Mouse (Mus musculus) layer of hippocampus, adult 8-10 months (tissue): ENCODE measurements around the gene Pik3r2. TPM values are rescaled to one million over a fixed set of nuclear protein-coding genes. Genes with fewer than 3 reads are reported as not detected.

Experiments
- DNase-seq, 2 experiments: peaks; one replicate each; pipeline ENCODE4 v3.0.0; 2022; ENCODE audit warnings: low spot score in 2 of 2
- total RNA-seq, 4 experiments: library from RNA; stranded (reverse); gene quantifications; 2 replicates each; pipeline ENCODE4 v1.2.4; 2022

The Pik3r2 gene
- total RNA-seq, 4 experiments from 2014 or later, result 145 to 157 (median 153) TPM

DNA sequence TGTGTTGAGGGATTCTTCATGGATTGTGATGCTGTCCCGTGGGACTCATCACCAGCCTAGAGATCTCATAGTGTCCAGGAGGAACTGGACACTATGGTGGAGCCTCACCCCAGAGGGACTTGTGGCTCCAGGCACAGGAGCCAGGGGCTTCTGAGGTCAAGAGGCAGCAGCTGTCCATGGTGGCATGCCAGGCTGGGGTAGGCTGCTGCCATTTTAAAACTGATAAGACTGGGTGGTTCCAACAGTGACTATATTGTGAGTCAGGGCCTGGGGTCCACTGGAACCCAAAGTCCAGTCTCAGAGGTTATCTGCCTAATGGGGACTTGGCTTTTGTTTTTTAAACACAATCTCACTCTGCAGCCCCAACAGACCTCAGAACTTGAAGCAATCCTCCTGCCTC, 25.3 kb upstream of the Pik3r2 start:
- DNase-seq, result no peak

- peak in 1 of 2 experiments; percentile 89 for DNase-seq
Observed at GRCm38 (mm10) chr8:70801156-70801555, 24.6 kb upstream of the Pik3r2 start.

DNA sequence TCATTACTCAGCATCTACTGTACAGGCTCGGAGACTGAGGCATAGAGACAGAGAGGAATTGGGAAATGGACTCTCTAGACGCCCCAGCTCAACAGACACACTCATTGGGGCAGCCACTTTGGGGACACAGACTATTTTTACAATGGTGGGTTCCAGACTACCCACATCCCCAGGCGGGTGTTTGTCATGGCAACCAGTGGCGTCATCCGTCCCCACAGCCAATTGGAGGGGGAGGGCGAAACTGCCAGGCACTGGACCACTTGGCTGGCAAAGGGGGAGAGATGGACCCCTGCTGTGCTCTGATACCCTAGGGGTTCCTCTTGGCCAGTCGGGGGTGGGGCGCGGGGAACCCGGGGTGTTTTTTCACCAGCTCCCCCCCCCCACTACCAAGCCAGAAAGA, 24.1 kb upstream of the Pik3r2 start:
- peak in 1 of 2 experiments; percentile 62 for DNase-seq

GRCm38 (mm10) chr8:70798281-70798680, 21.8 kb upstream of the Pik3r2 start:
- peak; percentile 78 to 81 for DNase-seq

DNA sequence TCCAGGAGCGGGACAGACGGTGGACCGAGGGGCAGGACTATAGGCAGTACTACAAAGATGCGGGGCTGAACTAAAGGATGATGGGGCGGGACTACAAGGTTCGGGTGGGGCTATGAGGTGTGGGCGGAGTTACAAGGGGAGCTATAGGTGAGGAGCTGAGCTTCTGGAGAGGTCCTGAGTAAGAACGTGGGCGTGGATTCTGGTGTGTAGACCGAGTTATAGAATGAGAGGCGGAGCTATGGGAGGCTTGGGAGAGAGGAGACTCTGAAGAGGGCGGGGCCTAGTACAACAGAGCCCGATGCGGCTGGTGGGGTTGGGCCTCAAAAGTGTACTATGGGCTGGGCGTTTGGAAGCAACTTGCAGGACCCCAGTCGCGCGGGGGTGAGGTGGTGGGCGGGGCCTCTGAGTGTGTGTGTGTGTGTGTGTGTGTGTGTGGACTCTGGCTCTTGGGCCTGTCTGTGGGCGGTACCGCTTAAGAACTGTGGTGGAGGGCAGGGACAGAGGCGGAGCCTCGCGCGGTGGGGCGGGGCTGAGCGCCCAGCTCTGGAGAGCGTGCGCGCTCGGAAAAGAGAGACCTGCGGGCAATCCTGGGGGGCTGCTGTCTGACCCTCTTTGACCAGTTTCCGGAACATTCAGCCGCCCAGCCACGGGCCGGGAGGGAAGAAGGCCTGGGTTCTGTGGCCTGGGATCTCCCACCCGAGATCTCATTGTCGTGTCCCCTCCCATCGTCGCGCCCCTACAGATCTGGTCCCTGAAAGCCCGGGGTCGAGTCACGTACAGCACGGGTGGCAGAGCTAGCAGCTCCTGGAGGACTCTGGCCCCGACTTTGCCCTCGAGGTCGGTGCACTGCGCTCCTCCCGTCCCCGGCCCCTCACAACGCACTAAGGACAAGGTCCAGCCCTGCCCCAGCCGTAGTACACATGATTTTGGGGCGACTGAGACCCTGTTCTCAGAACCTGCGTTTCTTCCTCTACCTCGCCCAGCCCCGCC, 20.9 kb upstream of the Pik3r2 start:
- peak; percentile 88 to 94 for DNase-seq

DNA sequence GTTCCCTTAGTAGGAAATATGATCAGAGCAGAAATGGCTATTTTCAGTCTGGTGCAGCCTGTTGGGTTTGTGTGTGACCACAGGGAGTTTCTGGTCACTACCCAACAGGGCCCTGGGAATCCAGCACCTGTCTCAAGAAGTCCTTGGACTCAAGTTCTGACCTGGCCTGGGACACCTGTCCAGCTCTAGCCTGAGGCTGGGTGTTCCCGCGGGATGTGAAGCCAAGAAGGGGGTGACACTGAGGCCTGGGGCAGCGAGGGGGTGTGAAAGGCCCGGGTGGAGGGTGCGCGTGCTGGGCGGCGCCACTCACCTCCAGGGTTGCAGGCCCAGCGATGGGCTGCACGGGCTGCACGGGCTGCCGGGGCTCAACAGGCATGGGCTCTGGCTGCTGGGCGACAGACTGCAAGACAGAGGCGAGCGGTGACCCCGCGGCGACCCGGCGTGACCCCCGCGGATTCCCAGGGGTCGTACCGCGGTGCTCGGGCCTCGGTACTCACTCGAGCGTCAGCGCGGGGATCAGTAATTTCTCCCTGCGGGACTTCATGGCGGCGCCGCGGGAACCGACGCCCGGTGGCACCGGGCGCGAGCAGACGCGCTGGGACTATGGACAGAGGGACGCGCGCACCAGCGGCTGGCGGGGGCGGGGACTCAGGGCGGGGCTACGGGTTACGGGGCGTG, 20.0 kb upstream of the Pik3r2 start:
- DNase-seq, result peak in 1 of 2 experiments; percentile 37

GRCm38 (mm10) chr8:70795370-70795769, 18.9 kb upstream of the Pik3r2 start:
- DNase-seq, result no peak

GRCm38 (mm10) chr8:70794215-70794614, 17.7 kb upstream of the Pik3r2 start:
- no peak for DNase-seq

GRCm38 (mm10) chr8:70792700-70793099, 16.2 kb upstream of the Pik3r2 start:
- no peak for DNase-seq

GRCm38 (mm10) chr8:70791975-70792691, 15.6 kb upstream of the Pik3r2 start:
- peak; percentile 95 to 97 for DNase-seq

DNA sequence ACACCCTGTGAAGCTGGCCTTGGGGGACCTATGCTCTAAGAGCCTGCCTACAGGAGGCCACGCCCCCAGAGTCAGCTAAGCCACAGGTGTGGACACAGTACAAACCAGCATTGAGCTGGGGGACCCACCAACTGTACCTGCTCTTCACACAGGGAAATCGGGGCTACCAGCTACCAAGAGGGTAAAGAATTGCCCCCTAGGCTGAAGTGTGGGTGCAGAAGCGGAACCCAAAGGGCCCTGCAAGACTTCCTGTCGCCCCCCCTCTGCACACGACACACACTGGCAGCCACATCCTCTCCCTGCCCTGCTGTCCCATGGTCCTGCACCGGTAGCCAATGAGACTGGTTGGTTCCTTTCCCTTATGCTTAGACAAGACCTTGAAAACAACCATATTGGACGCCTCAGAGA, 14.8 kb upstream of the Pik3r2 start:
- peak in 1 of 2 experiments; percentile 62 for DNase-seq

- DNase-seq, result no peak
Observed at GRCm38 (mm10) chr8:70790846-70791245, 14.3 kb upstream of the Pik3r2 start.

DNA sequence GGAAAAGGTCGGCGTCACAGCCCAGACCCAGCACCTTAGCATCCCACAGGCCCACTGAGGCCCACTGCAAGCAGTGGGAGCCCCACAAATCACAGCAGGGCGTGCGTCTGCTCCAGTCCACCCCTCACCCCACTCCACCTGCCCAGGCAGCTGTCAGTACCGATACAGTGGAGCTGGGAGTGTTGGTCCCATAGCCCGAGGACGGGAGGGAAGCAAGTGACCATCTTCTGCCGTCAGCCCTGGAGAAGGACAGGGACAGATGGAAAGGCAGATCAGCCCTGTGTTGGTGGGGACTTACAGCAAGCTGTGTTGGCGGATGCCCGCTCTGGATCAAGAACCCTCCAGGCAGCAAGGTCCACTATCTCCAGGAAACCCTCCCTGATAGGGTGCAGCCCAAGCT, 12.5 kb upstream of the Pik3r2 start:
- no peak for DNase-seq

- no peak for DNase-seq
Observed at GRCm38 (mm10) chr8:70787941-70788667, 11.6 kb upstream of the Pik3r2 start.

DNA sequence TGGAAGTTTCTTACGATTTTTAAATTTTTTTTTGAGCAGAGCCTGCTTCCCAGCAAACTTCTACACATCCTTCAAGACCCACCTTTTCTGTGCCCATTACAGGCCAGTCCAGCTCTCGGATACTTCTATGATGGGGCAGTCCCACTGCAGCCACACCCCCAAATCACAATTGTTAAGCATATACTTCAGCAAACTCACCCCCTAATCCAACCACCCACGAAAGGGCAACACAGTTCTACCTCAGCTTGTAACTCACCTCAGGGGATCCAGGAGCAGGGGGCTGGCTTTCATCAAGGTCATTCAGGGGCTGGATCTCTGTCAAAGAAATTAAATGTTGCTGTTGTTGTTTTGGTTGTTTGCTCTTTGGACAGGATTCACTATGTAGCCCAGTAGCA, 10.5 kb upstream of the Pik3r2 start:
- no peak for DNase-seq

GRCm38 (mm10) chr8:70786291-70787050, 10.0 kb upstream of the Pik3r2 start:
- no peak for DNase-seq

GRCm38 (mm10) chr8:70780093-70780492, 3.6 kb upstream of the Pik3r2 start:
- DNase-seq, result no peak

- no peak for DNase-seq
Observed at GRCm38 (mm10) chr8:70775851-70776495, 540 bp downstream of the Pik3r2 start.

DNA sequence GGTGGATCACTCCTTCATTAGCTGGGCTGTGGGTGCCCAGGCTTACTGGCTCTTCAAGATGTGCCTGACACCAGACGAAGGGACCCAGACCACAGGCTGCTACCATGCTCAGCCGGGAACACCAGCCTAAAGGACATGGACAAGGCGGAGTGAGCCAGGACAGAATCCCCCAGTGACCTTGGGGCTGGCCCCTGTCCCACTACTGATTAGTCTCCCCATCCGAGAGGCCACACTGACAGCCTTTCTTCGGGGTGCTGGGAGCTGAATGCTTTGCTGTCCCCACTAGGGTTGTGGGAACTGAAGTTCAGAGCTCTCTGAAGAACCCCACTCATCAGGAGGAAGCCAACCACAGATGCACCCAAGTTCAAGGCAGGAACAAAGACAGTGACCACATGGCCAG, 1.3 kb downstream of the Pik3r2 start:
- no peak for DNase-seq

DNA sequence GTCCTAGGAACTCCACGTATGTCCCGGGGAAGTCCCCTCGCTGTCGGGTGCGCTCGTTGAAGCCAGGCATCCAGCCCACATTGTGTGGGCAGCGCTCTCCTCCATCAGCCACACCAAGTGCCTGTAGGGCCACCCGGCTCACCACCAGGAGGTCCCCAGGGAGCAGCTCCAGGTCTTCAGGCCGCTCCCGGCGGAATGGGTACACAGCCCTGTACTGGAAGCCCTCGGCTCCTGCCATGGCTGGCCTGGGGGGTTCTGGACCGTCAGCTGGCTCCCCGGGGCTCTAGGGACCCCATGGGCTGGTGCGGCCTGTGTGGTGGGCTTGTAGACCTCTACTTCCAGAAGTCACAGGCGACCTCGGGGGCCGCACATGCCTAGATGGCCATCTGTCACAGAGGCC, 1.8 kb downstream of the Pik3r2 start:
- no peak for DNase-seq
